Mouse (Mus musculus) lung, postnatal 4 days (tissue): ENCODE data around the gene Smpd3.
"Not testable (repeated sequence)": the region's sequence is repeated elsewhere in the genome, so short reads cannot be mapped to it uniquely, and the experiment has no call there.

Experiments
- DNase-seq, 2 experiments: peaks; one replicate each; pipeline ENCODE4 v3.0.0; 2021

Smpd3 gene

GRCm38 (mm10) chr8:106320002-106320401 lies 17.8 kb downstream of the Smpd3 start:
- DNase-seq = no peak

GRCm38 (mm10) chr8:106317091-106317490 lies 20.7 kb downstream of the Smpd3 start:
- DNase-seq = no peak

GRCm38 (mm10) chr8:106316506-106316905 lies 21.3 kb downstream of the Smpd3 start:
- DNase-seq = no peak

GRCm38 (mm10) chr8:106315402-106316187 lies 22.2 kb downstream of the Smpd3 start:
- DNase-seq = no peak

GRCm38 (mm10) chr8:106313799-106314198 lies 24.0 kb downstream of the Smpd3 start:
- DNase-seq = no peak

GRCm38 (mm10) chr8:106313120-106313737 lies 24.6 kb downstream of the Smpd3 start:
- DNase-seq = no peak

- no peak for DNase-seq
Measured at GRCm38 (mm10) chr8:106311967-106312366, 25.8 kb downstream of the Smpd3 start.

- DNase-seq = no peak
Measured at GRCm38 (mm10) chr8:106310026-106310652, 27.6 kb downstream of the Smpd3 start.

- peak; percentile 47 to 65 for DNase-seq
Measured at GRCm38 (mm10) chr8:106308082-106308786, 29.6 kb downstream of the Smpd3 start.

GRCm38 (mm10) chr8:106307586-106307985 lies 30.2 kb downstream of the Smpd3 start:
- DNase-seq = peak; percentile 34 to 43

GRCm38 (mm10) chr8:106306711-106307248 lies 31.0 kb downstream of the Smpd3 start:
- DNase-seq = not testable (repeated sequence)

GRCm38 (mm10) chr8:106306076-106306475 lies 31.7 kb downstream of the Smpd3 start:
- no peak for DNase-seq

- DNase-seq = no peak
Measured at GRCm38 (mm10) chr8:106305301-106305700, 32.5 kb downstream of the Smpd3 start.

GRCm38 (mm10) chr8:106304321-106304720 lies 33.5 kb downstream of the Smpd3 start:
- no peak for DNase-seq

GRCm38 (mm10) chr8:106300739-106301715 lies 36.8 kb downstream of the Smpd3 start:
- DNase-seq = no peak

- no peak for DNase-seq
Measured at GRCm38 (mm10) chr8:106299686-106300085, 38.1 kb downstream of the Smpd3 start.

- no peak for DNase-seq
Measured at GRCm38 (mm10) chr8:106298846-106299245, 38.9 kb downstream of the Smpd3 start.

GRCm38 (mm10) chr8:106298261-106298660 lies 39.5 kb downstream of the Smpd3 start:
- DNase-seq = peak; percentile 32 to 66

GRCm38 (mm10) chr8:106292484-106293396 lies 45.0 kb downstream of the Smpd3 start:
- no peak for DNase-seq

GRCm38 (mm10) chr8:106289464-106289863 lies 48.3 kb downstream of the Smpd3 start:
- DNase-seq = no peak

- DNase-seq = no peak
Measured at GRCm38 (mm10) chr8:106288732-106289131, 49.1 kb downstream of the Smpd3 start.
